Mouse (Mus musculus): Measurements from ENCODE around the gene Aldh16a1. TPM values are rescaled to one million over a fixed set of nuclear protein-coding genes. Genes with fewer than 3 reads are reported as not detected.

Aldh16a1 gene
- total and polyA plus RNA-seq, 3 experiments, result 26.3 to 110 (median 33.8) TPM

DNA sequence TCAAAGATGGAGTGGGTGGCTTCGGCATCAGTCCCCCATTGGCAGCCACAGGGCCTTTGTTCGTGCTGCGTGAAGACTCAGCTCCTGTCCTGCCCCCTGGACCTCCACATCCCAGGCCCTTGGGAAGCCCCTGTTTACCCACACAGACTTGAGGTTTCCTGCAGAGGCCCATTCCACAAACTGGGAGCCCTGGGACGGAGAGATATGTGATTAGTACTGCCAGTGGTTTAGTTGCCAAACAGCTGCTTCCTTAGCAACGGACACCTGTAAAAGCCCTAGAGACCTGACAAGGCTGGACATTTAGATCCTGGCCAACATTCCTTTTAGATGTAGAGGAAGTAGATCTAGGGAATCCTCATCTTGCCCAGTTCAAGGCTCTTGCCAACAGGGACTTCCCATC is 12.5 kb downstream of the Aldh16a1 start:
- Histone ChIP-seq H3K4me3 (ENCODE audit: low read depth, low read length) (no peak overlapping the region), H3K4me1 (ENCODE audit: insufficient read depth, low read depth, low read length) (peaks cover 57% of the 10 kb centered on the region), H3K9me3 (replicated peaks) (no peaks in the 10 kb centered on the region), H3K27me3 (ENCODE audit: insufficient read depth, low read length) (no peaks in the 10 kb centered on the region), H3K36me3 (replicated peaks) (peaks cover 73% of the 10 kb centered on the region)
- TF ChIP-seq GATA2 (IDR thresholded peaks at IDR 0.05; ENCODE audit: borderline replicate concordance, low read depth, low read length) (no peak), TAL1 (conservative IDR thresholded peaks at IDR 0.05; ENCODE audit: low read depth, low read length) (no peak), GATA1 (IDR thresholded peaks at IDR 0.05; ENCODE audit: borderline replicate concordance, low read length) (no peak), CTCF (IDR thresholded peaks at IDR 0.05; ENCODE audit: low read depth, low read length) (no peak)
- DNase-seq (ENCODE audit: low spot score) (no peak), ATAC-seq (ENCODE audit: extremely low read depth, insufficient number of reproducible peaks, low FRiP score, poor library complexity, severe bottlenecking) (no peak)

DNA sequence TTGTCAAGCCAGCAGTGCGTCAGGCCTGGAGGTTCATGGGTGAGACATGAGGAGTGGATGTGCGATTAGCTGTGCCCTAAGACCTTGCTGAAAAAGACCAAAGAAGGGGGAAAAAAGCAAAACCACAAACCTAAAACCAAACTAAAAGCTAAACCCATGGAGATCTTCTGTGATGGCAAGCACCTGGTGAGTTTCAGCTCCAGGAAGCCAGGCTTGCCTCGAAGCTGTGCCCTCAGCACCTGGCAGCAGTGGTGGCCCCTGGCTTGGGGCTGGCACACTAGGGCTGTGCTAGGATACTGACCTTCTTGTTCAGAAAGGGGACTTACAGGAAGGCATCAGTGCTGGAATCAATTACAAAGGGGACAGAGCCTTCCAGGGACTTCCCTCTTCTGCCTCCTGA is 13.1 kb downstream of the Aldh16a1 start:
- DNase-seq (ENCODE audit: low spot score) (no peak), ATAC-seq (ENCODE audit: extremely low read depth, insufficient number of reproducible peaks, low FRiP score, poor library complexity, severe bottlenecking) (no peak)
- no peak for TF ChIP-seq CTCF (IDR thresholded peaks at IDR 0.05; ENCODE audit: low read depth, low read length)
- no peak for TF ChIP-seq GATA2 (IDR thresholded peaks at IDR 0.05; ENCODE audit: borderline replicate concordance, low read depth, low read length)
- TF ChIP-seq GATA1 (IDR thresholded peaks at IDR 0.05; ENCODE audit: borderline replicate concordance, low read length), result no peak
- TF ChIP-seq TAL1 (conservative IDR thresholded peaks at IDR 0.05; ENCODE audit: low read depth, low read length), result no peak
- Histone ChIP-seq H3K36me3 (replicated peaks) (peaks cover 67% of the 10 kb centered on the region), H3K4me1 (ENCODE audit: insufficient read depth, low read depth, low read length) (peaks cover 63% of the 10 kb centered on the region), H3K27me3 (ENCODE audit: insufficient read depth, low read length) (no peaks in the 10 kb centered on the region), H3K4me3 (ENCODE audit: low read depth, low read length) (no peak overlapping the region), H3K9me3 (replicated peaks) (no peaks in the 10 kb centered on the region)

DNA sequence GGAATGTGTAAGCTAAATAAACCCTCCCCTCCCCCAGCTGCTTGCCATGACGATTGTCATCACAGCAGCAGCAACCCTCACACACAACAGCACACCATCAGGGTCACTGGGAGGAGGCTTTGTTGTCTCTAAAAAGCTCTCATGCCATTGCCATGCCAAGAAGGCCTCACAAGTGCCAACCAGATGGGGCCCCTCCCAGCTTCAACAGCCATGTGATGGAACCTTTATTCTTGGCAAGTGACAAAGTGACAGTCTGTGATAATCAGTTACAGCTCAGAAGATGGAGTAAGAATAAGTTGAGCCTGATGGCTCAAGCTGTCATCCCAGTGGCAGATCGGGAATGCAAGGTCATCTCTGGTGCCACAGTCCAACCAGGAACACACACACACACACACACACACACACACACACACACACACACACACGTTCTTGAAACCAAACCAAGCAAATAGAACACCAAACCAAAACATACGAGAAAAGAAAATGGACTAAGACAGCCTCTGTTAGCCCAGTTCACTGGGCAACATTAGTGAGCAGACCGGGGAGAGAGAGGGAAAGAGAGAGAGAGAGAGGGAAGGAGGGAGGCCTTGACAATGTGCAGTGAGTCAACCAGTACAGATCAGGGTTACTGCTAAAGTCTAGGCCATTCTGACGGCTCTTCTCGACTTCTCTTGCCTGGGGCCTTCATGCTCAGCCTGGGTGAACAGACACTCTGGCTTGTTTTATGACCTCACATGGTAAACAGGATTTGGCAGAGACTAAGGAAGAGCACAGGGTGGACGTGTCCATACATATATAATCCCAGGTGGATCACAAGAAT is 14.3 kb downstream of the Aldh16a1 start:
- ATAC-seq (ENCODE audit: extremely low read depth, insufficient number of reproducible peaks, low FRiP score, poor library complexity, severe bottlenecking) (no peak), DNase-seq (ENCODE audit: low spot score) (no peak)
- peaks cover 70% of the 10 kb centered on the region for H3K4me1 ChIP-seq (ENCODE audit: insufficient read depth, low read depth, low read length)
- no peaks in the 10 kb centered on the region for H3K27me3 ChIP-seq (ENCODE audit: insufficient read depth, low read length)
- TF ChIP-seq GATA1 (IDR thresholded peaks at IDR 0.05; ENCODE audit: borderline replicate concordance, low read length) (no peak), GATA2 (IDR thresholded peaks at IDR 0.05; ENCODE audit: borderline replicate concordance, low read depth, low read length) (no peak), CTCF (IDR thresholded peaks at IDR 0.05; ENCODE audit: low read depth, low read length) (no peak), TAL1 (conservative IDR thresholded peaks at IDR 0.05; ENCODE audit: low read depth, low read length) (no peak), POLR2AphosphoS5 (IDR thresholded peaks at IDR 0.05; ENCODE audit: insufficient replicate concordance, low read depth, low read length) (no peak)
- no peak overlapping the region for H3K4me3 ChIP-seq (ENCODE audit: low read depth, low read length)
- no peaks in the 10 kb centered on the region for H3K9me3 ChIP-seq (replicated peaks)
- peaks cover 55% of the 10 kb centered on the region for H3K36me3 ChIP-seq (replicated peaks)

DNA sequence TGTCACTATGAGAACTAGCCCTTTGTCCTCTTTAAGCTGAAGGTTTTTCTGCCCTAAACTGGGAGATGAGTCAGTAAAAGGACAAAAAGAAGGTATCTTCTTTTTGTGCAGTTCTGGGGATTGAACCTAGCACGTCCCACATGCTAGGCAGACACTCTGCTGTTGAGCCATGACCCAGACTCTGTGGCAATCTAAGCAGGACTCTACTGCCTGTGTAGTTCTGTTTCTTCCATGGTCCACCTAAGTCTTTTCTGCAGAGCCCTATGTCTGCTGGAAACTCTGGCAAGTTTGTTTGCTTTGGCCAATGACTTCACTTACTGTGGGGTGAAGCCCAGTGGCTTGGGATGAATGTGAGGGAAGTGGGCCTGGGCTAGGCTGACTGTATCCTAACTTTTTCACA is 16.0 kb downstream of the Aldh16a1 start:
- Histone ChIP-seq H3K4me1 (ENCODE audit: insufficient read depth, low read depth, low read length) (peaks cover 85% of the 10 kb centered on the region), H3K4me3 (ENCODE audit: low read depth, low read length) (peak overlapping the region; percentile 41; the same call in 1 of the 2 replicates), H3K36me3 (replicated peaks) (peaks cover 49% of the 10 kb centered on the region), H3K27me3 (ENCODE audit: insufficient read depth, low read length) (no peaks in the 10 kb centered on the region), H3K9me3 (replicated peaks) (peaks cover under 1% of the 10 kb centered on the region; the same call in 1 of the 2 replicates)
- DNase-seq (ENCODE audit: low spot score) (no peak), ATAC-seq (ENCODE audit: extremely low read depth, insufficient number of reproducible peaks, low FRiP score, poor library complexity, severe bottlenecking) (no peak)
- no peak for TF ChIP-seq CTCF (IDR thresholded peaks at IDR 0.05; ENCODE audit: low read depth, low read length)
- no peak for TF ChIP-seq GATA1 (IDR thresholded peaks at IDR 0.05; ENCODE audit: borderline replicate concordance, low read length)
- TF ChIP-seq TAL1 (conservative IDR thresholded peaks at IDR 0.05; ENCODE audit: low read depth, low read length), result no peak
- no peak for TF ChIP-seq POLR2AphosphoS5 (IDR thresholded peaks at IDR 0.05; ENCODE audit: insufficient replicate concordance, low read depth, low read length)
- no peak for TF ChIP-seq GATA2 (IDR thresholded peaks at IDR 0.05; ENCODE audit: borderline replicate concordance, low read depth, low read length)

DNA sequence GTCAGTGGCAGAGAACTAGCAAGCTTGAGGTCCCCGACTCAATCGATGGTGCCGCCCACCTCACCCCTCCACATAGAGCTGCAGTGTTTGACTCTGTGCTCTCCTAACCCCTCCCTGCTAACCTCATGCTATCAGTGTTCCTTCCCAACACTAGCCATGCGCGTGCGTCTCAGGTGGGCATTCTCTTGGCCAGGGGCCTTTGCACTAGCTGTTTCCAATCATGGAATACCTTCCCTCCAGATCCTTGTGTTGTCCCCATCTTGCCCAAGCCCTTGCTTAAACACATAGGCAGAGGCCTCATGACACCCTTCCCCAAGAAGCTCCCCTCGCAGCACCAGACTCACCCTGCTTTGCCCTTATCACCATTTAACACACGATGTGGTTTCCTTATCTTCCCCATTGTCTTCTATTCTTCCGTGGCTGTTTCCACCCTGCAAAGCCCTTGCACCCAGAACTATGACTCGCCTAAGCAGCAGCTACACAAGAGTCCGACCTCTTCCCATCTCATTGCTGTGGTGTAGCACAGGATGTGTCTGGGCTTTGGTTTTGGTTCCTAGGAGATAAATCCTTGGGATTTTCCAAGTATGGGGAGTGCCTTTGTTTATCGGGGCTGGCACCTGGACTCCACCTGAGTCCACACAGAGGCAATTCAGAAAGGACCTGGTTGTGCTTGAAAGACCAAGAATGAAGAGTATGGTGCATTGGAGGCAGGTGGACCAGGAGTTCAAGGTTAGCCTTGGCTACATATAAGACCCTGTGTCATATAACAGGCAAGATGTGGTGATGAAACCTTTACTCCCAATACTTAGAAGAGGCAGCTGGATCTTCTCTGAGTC is 17.0 kb downstream of the Aldh16a1 start:
- peak; percentile 83 for DNase-seq (ENCODE audit: low spot score)
- peak; percentile 74 for ATAC-seq (ENCODE audit: extremely low read depth, insufficient number of reproducible peaks, low FRiP score, poor library complexity, severe bottlenecking)

DNA sequence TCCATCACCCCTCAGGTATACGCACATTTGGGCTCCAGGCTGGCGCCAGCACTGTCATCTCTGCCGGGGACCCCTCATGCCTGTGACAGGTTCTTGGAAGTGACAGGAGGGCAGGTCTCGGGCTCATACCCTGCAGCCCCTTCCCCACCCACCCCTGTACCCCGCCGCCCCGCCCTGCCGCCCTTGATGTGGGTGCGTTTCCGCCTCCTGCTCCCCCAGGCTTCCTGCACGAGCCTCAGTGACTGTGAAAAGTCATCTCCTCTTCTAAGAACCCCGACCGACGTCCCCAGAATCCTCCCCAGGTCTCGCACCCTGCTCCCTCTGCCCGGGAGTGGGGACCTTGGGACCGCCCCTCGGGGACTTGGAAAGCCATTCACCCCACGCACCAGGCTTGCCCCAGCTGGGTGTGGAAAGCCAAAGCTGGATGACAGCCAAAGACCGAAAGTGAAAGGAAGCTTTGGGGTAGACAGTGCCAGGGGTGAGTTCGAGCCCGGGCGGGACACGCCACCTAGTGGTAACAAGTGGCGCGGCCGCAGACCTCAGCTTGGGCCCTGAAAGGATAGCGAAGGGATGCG is 18.3 kb downstream of the Aldh16a1 start, which contains the start of the genes Gm45713 and Flt3l:
Gm45713 (minus strand) TSS at position 239 of the 575 bp plus-strand sequence.
Flt3l (minus strand) TSS at position 440 of the 575 bp plus-strand sequence.
- DNase-seq (ENCODE audit: low spot score) (peak; percentile 86), ATAC-seq (ENCODE audit: extremely low read depth, insufficient number of reproducible peaks, low FRiP score, poor library complexity, severe bottlenecking) (peak; percentile 24)
- Histone ChIP-seq H3K4me1 (ENCODE audit: insufficient read depth, low read depth, low read length) (peaks cover 86% of the 10 kb centered on the region), H3K36me3 (replicated peaks) (peaks cover 48% of the 10 kb centered on the region), H3K4me3 (ENCODE audit: low read depth, low read length) (peak within 1 kb of the TSS; percentile 71), H3K27me3 (ENCODE audit: insufficient read depth, low read length) (no peaks in the 10 kb centered on the region), H3K9me3 (replicated peaks) (peaks cover 3% of the 10 kb centered on the region; the same call in 1 of the 2 replicates)
- peak; percentile 89 for TF ChIP-seq CTCF (IDR thresholded peaks at IDR 0.05; ENCODE audit: low read depth, low read length)
- no peak for TF ChIP-seq TAL1 (conservative IDR thresholded peaks at IDR 0.05; ENCODE audit: low read depth, low read length)

More for the DNA sequence above, 17.0 kb downstream of the Aldh16a1 start:
- Histone ChIP-seq H3K4me3 (ENCODE audit: low read depth, low read length) (peak overlapping the region; percentile 71; the same call in 1 of the 2 replicates), H3K36me3 (replicated peaks) (peaks cover 48% of the 10 kb centered on the region), H3K9me3 (replicated peaks) (peaks cover 3% of the 10 kb centered on the region; the same call in 1 of the 2 replicates), H3K27me3 (ENCODE audit: insufficient read depth, low read length) (no peaks in the 10 kb centered on the region), H3K4me1 (ENCODE audit: insufficient read depth, low read depth, low read length) (peaks cover 87% of the 10 kb centered on the region)
- TF ChIP-seq CTCF (IDR thresholded peaks at IDR 0.05; ENCODE audit: low read depth, low read length) (no peak), TAL1 (conservative IDR thresholded peaks at IDR 0.05; ENCODE audit: low read depth, low read length) (peak; percentile 93), GATA2 (IDR thresholded peaks at IDR 0.05; ENCODE audit: borderline replicate concordance, low read depth, low read length) (no peak)
